Mouse (Mus musculus): ENCODE data around the gene Cnpy4. TPM values are rescaled to one million over a fixed set of nuclear protein-coding genes. Genes with fewer than 3 reads are reported as not detected.
"Not testable (repeated sequence)": the region's sequence is repeated elsewhere in the genome, so short reads cannot be mapped to it uniquely, and the experiment has no call there.

Gene Cnpy4
- polyA plus RNA-seq, 1 experiment from 2014 or later, result 69.7 TPM

DNA sequence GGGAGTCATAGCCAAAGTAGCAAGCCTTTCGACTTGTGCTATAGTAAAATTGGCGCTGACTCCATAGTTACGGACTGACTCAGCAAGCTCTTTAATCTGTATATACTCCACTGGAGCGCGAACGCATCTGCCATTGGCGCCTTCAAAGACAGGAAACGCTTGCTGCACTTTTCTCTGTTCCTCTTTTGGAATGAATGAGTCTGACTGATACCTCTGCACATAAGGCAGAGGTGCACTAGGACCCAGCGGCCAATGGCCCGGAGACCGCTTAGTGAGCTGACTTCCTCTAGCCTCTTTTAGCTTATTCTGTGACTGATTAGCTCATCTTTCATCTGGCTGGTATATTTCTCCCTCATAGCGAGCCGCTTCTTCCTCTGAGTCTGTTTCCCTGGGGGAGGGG, 29.3 kb downstream of the Cnpy4 start:
- not testable (repeated sequence) for ATAC-seq (ENCODE audit: insufficient number of reproducible peaks, low FRiP score, low TSS enrichment, low read depth); H3K27ac ChIP-seq; H3K4me3 ChIP-seq; H3K36me3 ChIP-seq; H3K27me3 ChIP-seq; H3K9ac ChIP-seq; H3K9me3 ChIP-seq; H3K4me2 ChIP-seq; H3K4me1 ChIP-seq
- WGBS, result 93% methylated on average over 13 of the region's 13 CpGs

DNA sequence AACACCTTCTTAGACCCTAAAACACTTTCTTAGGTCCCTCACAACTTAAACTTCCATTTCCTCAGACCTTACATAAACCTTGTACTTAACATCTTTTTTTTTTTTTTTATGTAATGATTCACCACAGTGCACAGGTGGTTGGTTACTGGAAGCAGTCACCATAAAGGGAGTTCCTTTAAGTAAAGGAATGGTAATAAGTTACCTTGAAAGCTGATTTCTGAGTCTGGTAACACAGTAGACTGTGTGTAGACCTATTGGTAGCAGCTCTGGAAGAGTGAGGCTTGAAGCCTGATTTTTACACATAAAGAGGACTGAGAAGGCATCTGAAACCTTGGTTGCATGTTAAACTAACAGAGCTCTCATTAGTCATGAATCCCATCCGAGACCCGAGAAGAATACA, 32.6 kb downstream of the Cnpy4 start:
- no peak overlapping the region for H3K4me2 ChIP-seq
- H3K4me3 ChIP-seq, result no peak overlapping the region
- no peaks in the 10 kb centered on the region for H3K27me3 ChIP-seq
- H3K4me1 ChIP-seq, result no peaks in the 10 kb centered on the region
- no peak overlapping the region for H3K27ac ChIP-seq
- 59% methylated on average over 2 of the region's 2 CpGs for WGBS
- H3K9me3 ChIP-seq, result peaks cover 10% of the 10 kb centered on the region; the same call in 1 of the 2 replicates
- H3K36me3 ChIP-seq, result no peaks in the 10 kb centered on the region
- no peak for ATAC-seq (ENCODE audit: insufficient number of reproducible peaks, low FRiP score, low TSS enrichment, low read depth)
- no peak overlapping the region for H3K9ac ChIP-seq

DNA sequence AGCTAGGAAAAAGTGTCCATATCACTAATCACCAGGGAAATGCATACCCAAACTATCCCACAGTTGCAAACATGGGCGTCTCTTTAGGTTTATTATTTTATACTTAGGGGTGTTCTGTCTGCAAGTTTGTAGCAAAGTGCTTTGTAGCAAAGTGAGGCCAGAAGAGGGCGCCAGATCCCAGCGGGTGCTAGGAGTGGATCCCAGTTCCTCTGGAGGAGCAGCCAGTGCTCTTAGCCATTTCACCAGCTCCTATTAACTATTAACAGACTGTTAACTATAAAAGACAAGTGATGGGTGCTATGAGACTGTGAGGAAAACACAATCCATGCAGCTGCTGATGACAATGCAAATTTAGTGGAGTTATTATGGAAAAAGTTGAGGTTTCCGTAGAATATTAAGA, 34.8 kb downstream of the Cnpy4 start:
- 21% methylated on average over 4 of the region's 4 CpGs for WGBS
- no peak overlapping the region for H3K4me3 ChIP-seq
- H3K27me3 ChIP-seq, result no peaks in the 10 kb centered on the region
- H3K9ac ChIP-seq, result no peak overlapping the region
- no peaks in the 10 kb centered on the region for H3K36me3 ChIP-seq
- H3K27ac ChIP-seq, result no peak overlapping the region
- no peaks in the 10 kb centered on the region for H3K4me1 ChIP-seq
- ATAC-seq (ENCODE audit: insufficient number of reproducible peaks, low FRiP score, low TSS enrichment, low read depth), result no peak
- no peak overlapping the region for H3K4me2 ChIP-seq
- H3K9me3 ChIP-seq, result peaks cover 1% of the 10 kb centered on the region; the same call in 1 of the 2 replicates

DNA sequence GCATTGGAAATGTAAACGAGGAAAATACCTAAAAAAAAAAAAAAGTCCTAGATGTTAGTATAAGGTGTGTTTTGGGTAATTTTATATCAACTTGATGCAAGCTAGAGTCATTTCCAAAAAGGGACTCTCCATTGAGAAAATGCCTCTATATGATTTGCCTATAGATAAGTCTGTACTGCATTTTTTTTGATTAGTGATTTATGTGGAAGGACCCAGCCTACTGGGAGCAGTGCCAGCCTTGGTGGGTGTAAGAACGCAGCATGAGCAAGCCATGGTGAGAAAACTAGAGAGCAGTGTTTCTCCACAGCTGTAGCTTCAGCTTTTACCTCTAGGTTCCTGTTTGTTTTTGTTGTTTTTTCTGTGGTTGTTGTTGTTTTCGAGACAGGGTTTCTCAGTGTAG, 36.0 kb downstream of the Cnpy4 start:
- Histone ChIP-seq H3K9me3 (no peaks in the 10 kb centered on the region), H3K4me3 (no peak overlapping the region), H3K36me3 (no peaks in the 10 kb centered on the region), H3K27ac (no peak overlapping the region), H3K4me1 (no peaks in the 10 kb centered on the region), H3K4me2 (no peak overlapping the region), H3K27me3 (no peaks in the 10 kb centered on the region), H3K9ac (no peak overlapping the region)
- ATAC-seq (ENCODE audit: insufficient number of reproducible peaks, low FRiP score, low TSS enrichment, low read depth), result no peak
- 50% methylated on average over 3 of the region's 3 CpGs for WGBS

DNA sequence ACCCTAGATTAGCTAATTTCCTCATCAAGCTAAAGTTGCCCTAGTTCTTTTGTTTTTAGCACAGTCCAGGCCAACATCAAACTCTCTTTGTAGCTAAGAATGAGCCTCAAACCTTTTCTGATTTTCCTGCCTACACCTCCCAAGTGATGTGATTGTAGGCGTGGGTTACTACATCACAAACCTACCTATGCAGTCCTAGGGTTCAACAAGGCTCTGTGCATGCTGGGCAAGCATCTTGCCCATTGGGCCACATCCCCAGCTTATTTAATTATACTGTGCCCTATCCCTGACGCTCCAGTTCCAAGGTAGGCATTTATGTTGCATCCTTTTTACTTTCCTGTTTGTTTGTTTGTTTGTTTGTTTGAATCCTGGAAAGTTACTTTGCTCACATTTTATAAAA, 38.4 kb downstream of the Cnpy4 start, which contains the start of gene Nxpe5:
Gene Nxpe5 (plus strand): TSS at position 199 of the 400 bp plus-strand sequence.
- 59% methylated on average over 2 of the region's 2 CpGs for WGBS
- no peak for ATAC-seq (ENCODE audit: insufficient number of reproducible peaks, low FRiP score, low TSS enrichment, low read depth)
- Histone ChIP-seq H3K9me3 (no peaks in the 10 kb centered on the region), H3K4me2 (no peak within 1 kb of the TSS), H3K4me1 (no peaks in the 10 kb centered on the region), H3K4me3 (no peak within 1 kb of the TSS), H3K27ac (no peak within 1 kb of the TSS), H3K27me3 (no peaks in the 10 kb centered on the region), H3K9ac (no peak within 1 kb of the TSS), H3K36me3 (no peaks in the 10 kb centered on the region)

DNA sequence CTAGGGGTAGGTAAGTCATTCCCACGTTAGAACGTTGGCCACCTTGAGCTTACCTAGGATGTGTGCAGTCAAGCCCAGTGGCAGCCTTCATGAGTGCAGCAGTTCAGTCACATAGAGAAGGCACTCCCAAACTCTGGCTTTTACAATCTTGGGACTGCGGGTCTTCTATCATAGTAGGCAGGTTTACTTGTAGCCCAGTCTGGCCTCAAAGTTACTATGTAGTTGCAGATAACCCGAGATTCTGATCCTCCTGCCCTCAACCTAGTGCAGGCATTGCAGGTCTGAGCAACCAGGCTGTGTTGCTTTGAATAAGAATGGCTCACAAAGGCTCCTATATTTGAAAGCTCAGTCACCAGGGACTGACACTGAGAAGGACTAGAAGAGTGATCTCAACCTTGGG, 39.2 kb downstream of the Cnpy4 start:
- H3K36me3 ChIP-seq, result no peaks in the 10 kb centered on the region
- 69% methylated on average over 4 of the region's 4 CpGs for WGBS
- H3K27me3 ChIP-seq, result no peaks in the 10 kb centered on the region
- no peak overlapping the region for H3K4me2 ChIP-seq
- ATAC-seq (ENCODE audit: insufficient number of reproducible peaks, low FRiP score, low TSS enrichment, low read depth), result no peak
- H3K4me1 ChIP-seq, result no peaks in the 10 kb centered on the region
- no peak overlapping the region for H3K9ac ChIP-seq
- no peaks in the 10 kb centered on the region for H3K9me3 ChIP-seq
- H3K27ac ChIP-seq, result no peak overlapping the region
- H3K4me3 ChIP-seq, result no peak overlapping the region

DNA sequence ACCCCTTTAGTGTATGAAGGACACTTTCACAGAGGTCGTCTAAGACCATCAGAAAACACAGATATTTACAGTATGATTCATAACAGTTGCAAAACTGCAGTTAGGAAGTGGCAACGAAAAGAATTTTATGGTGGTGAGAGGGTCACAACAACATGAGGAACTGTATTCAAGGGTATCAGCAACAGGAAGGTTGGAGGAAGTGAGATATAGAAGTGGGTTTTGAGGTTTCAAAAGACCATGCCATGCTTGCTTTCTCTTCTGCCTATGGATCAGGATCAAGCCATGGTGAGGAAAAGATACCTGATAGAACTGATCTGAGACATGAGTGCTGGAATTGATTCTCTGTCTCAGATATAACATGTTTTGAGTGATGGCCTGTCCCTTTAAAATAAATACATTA, 40.1 kb downstream of the Cnpy4 start:
- Histone ChIP-seq H3K4me1 (no peaks in the 10 kb centered on the region), H3K4me3 (no peak overlapping the region), H3K4me2 (no peak overlapping the region), H3K9ac (no peak overlapping the region), H3K9me3 (no peaks in the 10 kb centered on the region), H3K36me3 (no peaks in the 10 kb centered on the region), H3K27me3 (no peaks in the 10 kb centered on the region), H3K27ac (no peak overlapping the region)
- ATAC-seq (ENCODE audit: insufficient number of reproducible peaks, low FRiP score, low TSS enrichment, low read depth), result no peak
- WGBS, result 66% methylated on average over 2 of the region's 2 CpGs

DNA sequence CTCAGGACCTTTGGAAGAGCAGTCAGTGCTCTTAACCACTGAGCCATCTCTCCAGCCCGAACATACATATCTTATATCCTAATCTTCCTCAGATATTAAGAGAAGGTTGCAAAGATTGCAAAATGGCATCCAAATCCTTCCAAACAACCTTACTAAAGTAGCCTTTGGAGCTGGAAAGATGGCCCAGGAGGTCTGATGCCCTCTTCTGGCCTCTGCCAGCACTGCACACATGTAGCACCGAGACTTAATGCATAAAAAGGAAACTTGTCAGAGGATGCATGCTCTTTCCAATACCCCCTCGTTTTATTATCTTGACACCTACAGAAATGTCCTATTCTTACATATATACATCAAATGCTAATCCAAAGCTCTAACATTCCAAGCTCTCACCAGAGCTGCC, 40.7 kb downstream of the Cnpy4 start:
- ATAC-seq (ENCODE audit: insufficient number of reproducible peaks, low FRiP score, low TSS enrichment, low read depth), result no peak
- Histone ChIP-seq H3K4me1 (no peaks in the 10 kb centered on the region), H3K27ac (no peak overlapping the region), H3K36me3 (no peaks in the 10 kb centered on the region), H3K9ac (no peak overlapping the region), H3K4me3 (no peak overlapping the region), H3K4me2 (no peak overlapping the region), H3K27me3 (no peaks in the 10 kb centered on the region), H3K9me3 (no peaks in the 10 kb centered on the region)
- 57% methylated on average over 3 of the region's 3 CpGs for WGBS

DNA sequence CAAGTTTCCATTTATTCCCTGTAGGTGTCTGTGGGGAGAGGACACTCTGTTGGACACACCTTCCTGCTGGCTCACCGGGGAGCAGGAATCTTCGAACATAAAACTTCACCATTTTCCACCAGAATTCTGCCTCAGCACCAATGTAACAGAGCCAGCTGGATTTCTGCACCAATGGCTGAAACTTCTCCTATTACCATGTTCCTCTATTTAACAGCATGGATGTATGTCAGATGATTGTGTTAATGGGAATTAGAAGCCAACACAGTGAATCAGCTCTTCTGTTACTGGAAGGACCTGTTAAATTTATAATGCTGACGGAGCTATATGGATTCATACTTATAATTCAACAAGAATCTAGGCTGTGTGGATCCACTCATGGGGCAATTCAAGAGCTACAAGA, 42.2 kb downstream of the Cnpy4 start:
- ATAC-seq (ENCODE audit: insufficient number of reproducible peaks, low FRiP score, low TSS enrichment, low read depth), result no peak
- H3K9ac ChIP-seq, result no peak overlapping the region
- no peak overlapping the region for H3K27ac ChIP-seq
- no peak overlapping the region for H3K4me3 ChIP-seq
- WGBS, result 86% methylated on average over 3 of the region's 3 CpGs
- H3K9me3 ChIP-seq, result no peaks in the 10 kb centered on the region
- H3K4me1 ChIP-seq, result no peaks in the 10 kb centered on the region
- H3K27me3 ChIP-seq, result no peaks in the 10 kb centered on the region
- H3K36me3 ChIP-seq, result no peaks in the 10 kb centered on the region
- no peak overlapping the region for H3K4me2 ChIP-seq

DNA sequence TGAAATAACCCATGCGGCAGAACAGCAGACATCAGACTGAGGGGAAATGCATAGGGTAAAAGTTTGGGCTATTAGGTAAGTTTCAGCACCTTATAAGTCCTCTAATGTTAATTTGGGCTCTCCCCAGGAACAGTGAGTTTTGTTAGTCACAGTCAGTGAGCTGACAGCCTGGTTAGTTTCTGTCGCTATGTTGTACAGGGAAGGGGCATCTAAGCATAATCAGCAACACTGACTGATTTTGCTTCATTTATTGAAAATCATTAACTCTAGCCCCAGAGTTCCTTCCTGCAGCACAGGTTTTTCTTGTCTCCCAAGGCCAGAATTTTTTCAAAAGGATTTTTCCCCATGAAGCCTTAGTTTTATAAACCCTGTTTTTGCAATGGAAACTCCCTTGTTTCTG, 46.5 kb downstream of the Cnpy4 start:
- Histone ChIP-seq H3K9ac (no peak overlapping the region), H3K36me3 (no peaks in the 10 kb centered on the region), H3K27ac (no peak overlapping the region), H3K27me3 (no peaks in the 10 kb centered on the region), H3K4me3 (no peak overlapping the region), H3K4me2 (no peak overlapping the region), H3K4me1 (no peaks in the 10 kb centered on the region), H3K9me3 (no peaks in the 10 kb centered on the region)
- 72% methylated on average over 2 of the region's 2 CpGs for WGBS
- ATAC-seq (ENCODE audit: insufficient number of reproducible peaks, low FRiP score, low TSS enrichment, low read depth), result no peak

DNA sequence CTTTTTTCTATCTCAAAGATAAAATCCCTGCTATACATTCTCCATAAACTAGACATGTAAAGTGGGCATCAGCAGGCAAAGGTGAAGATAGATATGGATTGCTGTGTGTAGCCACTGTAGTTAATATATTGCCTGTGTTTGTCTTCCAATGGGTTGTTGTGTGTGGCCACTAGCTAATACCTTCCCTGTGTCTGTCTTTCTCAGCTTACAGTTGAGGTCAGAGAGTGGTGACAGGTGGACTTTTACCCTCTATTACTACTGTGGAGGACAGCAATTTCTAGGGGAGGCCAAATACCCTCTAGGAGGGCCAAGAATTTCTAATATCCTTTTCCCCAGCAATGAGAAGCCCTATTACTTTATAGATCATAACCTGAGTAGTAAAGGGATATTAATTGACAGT, 46.9 kb downstream of the Cnpy4 start:
- H3K9me3 ChIP-seq, result no peaks in the 10 kb centered on the region
- H3K27ac ChIP-seq, result no peak overlapping the region
- H3K36me3 ChIP-seq, result no peaks in the 10 kb centered on the region
- no peaks in the 10 kb centered on the region for H3K27me3 ChIP-seq
- no peak for ATAC-seq (ENCODE audit: insufficient number of reproducible peaks, low FRiP score, low TSS enrichment, low read depth)
- H3K4me3 ChIP-seq, result no peak overlapping the region
- no peaks in the 10 kb centered on the region for H3K4me1 ChIP-seq
- no peak overlapping the region for H3K4me2 ChIP-seq
- H3K9ac ChIP-seq, result no peak overlapping the region

DNA sequence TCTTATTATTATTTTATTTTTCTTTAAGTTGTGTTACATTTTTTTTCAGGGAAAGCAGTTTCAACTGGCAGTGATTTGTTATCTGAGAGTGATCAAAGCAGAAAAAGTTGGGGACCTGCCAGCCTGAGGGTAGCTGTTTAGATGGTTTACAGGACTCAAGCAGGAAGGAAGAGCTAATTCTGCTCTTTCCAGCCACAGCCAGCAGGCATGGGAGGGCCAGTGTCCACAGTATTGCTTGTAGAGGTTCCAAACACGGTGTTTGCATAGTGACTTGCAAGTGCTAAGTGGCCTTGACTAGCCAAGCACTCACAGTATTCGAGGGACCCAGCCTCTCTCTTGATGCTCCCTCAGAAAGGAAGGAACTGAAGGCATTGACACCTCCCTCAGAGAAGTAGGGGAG, 54.2 kb downstream of the Cnpy4 start:
- H3K36me3 ChIP-seq, result no peaks in the 10 kb centered on the region
- no peak for ATAC-seq (ENCODE audit: insufficient number of reproducible peaks, low FRiP score, low TSS enrichment, low read depth)

More for the DNA sequence above, 54.2 kb downstream of the Cnpy4 start:
- Histone ChIP-seq H3K4me3 (no peak overlapping the region), H3K4me2 (no peak overlapping the region), H3K27ac (no peak overlapping the region), H3K9ac (no peak overlapping the region), H3K27me3 (no peaks in the 10 kb centered on the region), H3K9me3 (no peaks in the 10 kb centered on the region), H3K4me1 (no peaks in the 10 kb centered on the region)
- 33% methylated on average over 2 of the region's 2 CpGs for WGBS
